Mouse (Mus musculus): ENCODE data around the gene Gimap8. TPM values are rescaled to one million over a fixed set of nuclear protein-coding genes. Genes with fewer than 3 reads are reported as not detected.

The Gimap8 gene
- total and polyA plus RNA-seq, 3 experiments: 4.1 to 7.6 (median 7.1) TPM

DNA sequence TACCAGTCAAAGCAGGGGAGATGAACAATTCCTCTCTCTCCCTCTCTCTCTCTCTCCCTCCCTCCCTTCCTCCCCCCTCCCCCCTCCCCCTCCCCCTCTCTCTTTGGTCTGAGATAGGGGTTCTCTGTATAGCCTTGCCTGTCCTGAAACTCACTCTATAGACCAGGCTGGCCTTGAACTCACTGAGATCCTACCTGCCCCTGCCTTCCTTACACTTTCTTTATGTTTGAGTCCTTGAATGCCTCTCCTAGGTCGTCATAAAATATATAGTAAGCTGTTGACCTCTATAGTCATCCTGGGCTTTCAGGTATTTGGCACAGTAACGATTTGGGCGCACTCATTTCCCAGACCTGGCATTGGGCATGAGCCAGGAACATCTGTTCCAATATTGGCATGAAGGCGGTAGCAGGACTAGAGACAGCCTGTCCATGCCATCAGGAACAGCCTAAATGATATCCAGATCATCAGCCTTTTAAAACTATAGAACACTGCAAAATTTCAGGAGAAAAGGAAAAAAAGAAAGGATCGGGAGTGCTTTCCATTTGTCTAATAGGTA, 29.9 kb downstream of the Gimap8 start:
- Histone ChIP-seq H3K9ac (ENCODE audit: low read depth, low read length) (no peak overlapping the region), H3K27ac (no peak overlapping the region; the same call in 1 of the 2 replicates), H3K4me1 (ENCODE audit: control insufficient read depth, insufficient read depth, low read length) (peaks cover 1% of the 10 kb centered on the region), H3K27me3 (ENCODE audit: control insufficient read depth, insufficient read depth, low read length) (no peaks in the 10 kb centered on the region), H3K36me3 (ENCODE audit: control insufficient read depth, insufficient read depth, low read length) (no peaks in the 10 kb centered on the region), H3K79me2 (replicated peaks; ENCODE audit: control insufficient read depth, insufficient read depth, low read length) (no peaks in the 10 kb centered on the region), H3K4me3 (peak overlapping the region; percentile 55)
- intact Hi-C loops (cut with DNase I): loop anchor here (2.0 kb wide), 1 partner anchor 30 kb away; no protein-coding TSS in a partner anchor
- TF ChIP-seq EP300 (IDR thresholded peaks at IDR 0.05; ENCODE audit: insufficient read depth, low read depth, low read length) (no peak), POLR2A (IDR thresholded peaks at IDR 0.05; ENCODE audit: insufficient read depth, low read depth, low read length) (no peak), CTCF (IDR thresholded peaks at IDR 0.05) (no peak)
- DNase-seq: no peak
- 64% methylated on average over 5 of the region's 5 CpGs for WGBS

- Histone ChIP-seq H3K4me3 (no peak overlapping the region), H3K27me3 (ENCODE audit: control insufficient read depth, insufficient read depth, low read length) (no peaks in the 10 kb centered on the region), H3K27ac (no peak overlapping the region)
Measured at GRCm38 (mm10) chr6:48677492-48678345, 30.7 kb downstream of the Gimap8 start.

DNA sequence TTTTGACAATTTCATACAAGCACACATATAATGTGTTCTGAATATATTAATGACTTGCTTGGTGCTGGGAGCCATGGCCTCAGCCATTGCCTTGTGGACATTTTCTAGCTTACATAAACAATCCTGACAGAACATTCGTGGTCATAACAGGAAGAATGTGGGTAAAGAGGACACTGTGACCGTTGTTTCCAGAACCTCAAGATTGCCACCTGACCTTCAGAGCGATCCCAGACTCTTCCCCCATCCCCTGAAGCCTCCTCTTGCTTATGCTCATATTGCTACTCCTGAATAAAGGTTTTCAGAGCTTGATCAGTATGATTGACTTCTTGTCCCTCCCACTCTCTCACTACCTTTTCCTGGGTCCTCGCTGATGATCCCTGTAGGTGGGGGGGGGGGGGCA, 31.4 kb downstream of the Gimap8 start:
- DNase-seq: no peak
- no peak overlapping the region for H3K4me3 ChIP-seq
- H3K4me1 ChIP-seq (ENCODE audit: control insufficient read depth, insufficient read depth, low read length): peaks cover 3% of the 10 kb centered on the region
- 67% methylated on average over 4 of the region's 4 CpGs for WGBS
- no peaks in the 10 kb centered on the region for H3K79me2 ChIP-seq (replicated peaks; ENCODE audit: control insufficient read depth, insufficient read depth, low read length)
- H3K27ac ChIP-seq: no peak overlapping the region
- H3K27me3 ChIP-seq (ENCODE audit: control insufficient read depth, insufficient read depth, low read length): no peaks in the 10 kb centered on the region
- intact Hi-C loops (cut with DNase I): loop anchor here (2.0 kb wide), 1 partner anchor 32 kb away; the partner anchor contains the start of gene Gimap8
- H3K36me3 ChIP-seq (ENCODE audit: control insufficient read depth, insufficient read depth, low read length): no peaks in the 10 kb centered on the region
- no peak overlapping the region for H3K9ac ChIP-seq (ENCODE audit: low read depth, low read length)
- TF ChIP-seq CTCF (IDR thresholded peaks at IDR 0.05) (no peak), POLR2A (IDR thresholded peaks at IDR 0.05; ENCODE audit: insufficient read depth, low read depth, low read length) (no peak), EP300 (IDR thresholded peaks at IDR 0.05; ENCODE audit: insufficient read depth, low read depth, low read length) (no peak)

More at GRCm38 (mm10) chr6:48677492-48678345, 30.7 kb downstream of the Gimap8 start:
- no peaks in the 10 kb centered on the region for H3K36me3 ChIP-seq (ENCODE audit: control insufficient read depth, insufficient read depth, low read length)
- intact Hi-C loops (cut with DNase I): loop anchor here (2.0 kb wide), 2 partner anchors 29 to 31 kb away; partner anchors contain the start of gene Gimap8
- H3K79me2 ChIP-seq (replicated peaks; ENCODE audit: control insufficient read depth, insufficient read depth, low read length): no peaks in the 10 kb centered on the region
- TF ChIP-seq CTCF (IDR thresholded peaks at IDR 0.05) (no peak), EP300 (IDR thresholded peaks at IDR 0.05; ENCODE audit: insufficient read depth, low read depth, low read length) (no peak), POLR2A (IDR thresholded peaks at IDR 0.05; ENCODE audit: insufficient read depth, low read depth, low read length) (no peak)
- H3K4me1 ChIP-seq (ENCODE audit: control insufficient read depth, insufficient read depth, low read length): peaks cover 3% of the 10 kb centered on the region
- WGBS: 93% methylated on average over 17 of the region's 17 CpGs
- DNase-seq: no peak
- no peak overlapping the region for H3K9ac ChIP-seq (ENCODE audit: low read depth, low read length)

DNA sequence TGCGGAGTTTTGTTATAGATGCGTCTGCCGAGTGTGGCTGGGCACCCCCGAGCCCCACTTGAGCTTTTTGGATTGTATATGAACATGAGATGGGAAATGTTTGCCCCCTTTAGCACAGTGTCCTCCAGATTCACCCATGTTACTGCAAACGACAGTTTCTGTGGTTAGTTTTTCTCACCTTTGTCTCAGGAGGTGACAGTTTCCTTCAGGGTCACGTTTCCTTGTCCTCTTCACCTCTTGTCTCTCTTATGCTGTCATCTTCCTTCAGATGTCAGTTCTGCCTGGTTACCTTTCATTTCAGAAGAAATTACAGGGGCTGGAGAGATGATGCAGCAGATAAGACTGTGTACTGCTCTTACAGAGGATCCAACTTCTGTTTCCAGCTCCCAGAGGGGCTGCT, 32.7 kb downstream of the Gimap8 start:
- Histone ChIP-seq H3K27me3 (ENCODE audit: control insufficient read depth, insufficient read depth, low read length) (no peaks in the 10 kb centered on the region), H3K79me2 (replicated peaks; ENCODE audit: control insufficient read depth, insufficient read depth, low read length) (no peaks in the 10 kb centered on the region), H3K4me3 (no peak overlapping the region), H3K36me3 (ENCODE audit: control insufficient read depth, insufficient read depth, low read length) (no peaks in the 10 kb centered on the region), H3K4me1 (ENCODE audit: control insufficient read depth, insufficient read depth, low read length) (peaks cover 3% of the 10 kb centered on the region), H3K27ac (peak overlapping the region; percentile 4; the same call in 1 of the 2 replicates), H3K9ac (ENCODE audit: low read depth, low read length) (no peak overlapping the region)
- intact Hi-C loops (cut with DNase I): loop anchor here (2.0 kb wide), 1 partner anchor 33 kb away; the partner anchor contains the start of gene Gimap8
- no peak for DNase-seq
- 75% methylated on average over 6 of the region's 6 CpGs for WGBS
- TF ChIP-seq EP300 (IDR thresholded peaks at IDR 0.05; ENCODE audit: insufficient read depth, low read depth, low read length): no peak
- TF ChIP-seq POLR2A (IDR thresholded peaks at IDR 0.05; ENCODE audit: insufficient read depth, low read depth, low read length): no peak
- TF ChIP-seq CTCF (IDR thresholded peaks at IDR 0.05): no peak

DNA sequence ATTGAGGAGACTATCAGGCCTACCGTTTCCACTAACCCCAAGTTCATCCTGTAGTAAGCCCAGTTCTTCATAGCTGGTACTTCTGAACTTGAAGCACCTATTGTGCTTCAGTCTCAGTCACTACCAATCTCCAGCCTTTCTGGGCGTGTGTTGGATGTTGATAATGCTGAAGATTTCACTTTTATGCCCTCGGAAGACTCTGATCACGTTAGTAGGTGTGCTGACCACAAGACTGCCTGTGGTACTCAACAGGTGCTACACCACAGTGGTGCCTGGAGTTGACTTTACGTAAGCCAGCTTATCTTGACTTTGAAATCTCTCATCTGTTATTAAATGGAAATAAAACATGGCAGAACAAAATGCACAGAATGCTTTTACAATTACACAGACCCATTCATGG, 33.4 kb downstream of the Gimap8 start:
- Histone ChIP-seq H3K79me2 (replicated peaks; ENCODE audit: control insufficient read depth, insufficient read depth, low read length) (no peaks in the 10 kb centered on the region), H3K4me1 (ENCODE audit: control insufficient read depth, insufficient read depth, low read length) (peaks cover 3% of the 10 kb centered on the region), H3K27me3 (ENCODE audit: control insufficient read depth, insufficient read depth, low read length) (no peaks in the 10 kb centered on the region), H3K4me3 (no peak overlapping the region), H3K36me3 (ENCODE audit: control insufficient read depth, insufficient read depth, low read length) (no peaks in the 10 kb centered on the region), H3K9ac (ENCODE audit: low read depth, low read length) (no peak overlapping the region), H3K27ac (no peak overlapping the region)
- intact Hi-C loops (cut with DNase I): no loop called here
- TF ChIP-seq CTCF (IDR thresholded peaks at IDR 0.05) (no peak), EP300 (IDR thresholded peaks at IDR 0.05; ENCODE audit: insufficient read depth, low read depth, low read length) (no peak), POLR2A (IDR thresholded peaks at IDR 0.05; ENCODE audit: insufficient read depth, low read depth, low read length) (no peak)
- 76% methylated on average over 5 of the region's 5 CpGs for WGBS
- no peak for DNase-seq
